10 mouse cellular contexts compared by ENCODE assay signal in the genomic region with DNA sequence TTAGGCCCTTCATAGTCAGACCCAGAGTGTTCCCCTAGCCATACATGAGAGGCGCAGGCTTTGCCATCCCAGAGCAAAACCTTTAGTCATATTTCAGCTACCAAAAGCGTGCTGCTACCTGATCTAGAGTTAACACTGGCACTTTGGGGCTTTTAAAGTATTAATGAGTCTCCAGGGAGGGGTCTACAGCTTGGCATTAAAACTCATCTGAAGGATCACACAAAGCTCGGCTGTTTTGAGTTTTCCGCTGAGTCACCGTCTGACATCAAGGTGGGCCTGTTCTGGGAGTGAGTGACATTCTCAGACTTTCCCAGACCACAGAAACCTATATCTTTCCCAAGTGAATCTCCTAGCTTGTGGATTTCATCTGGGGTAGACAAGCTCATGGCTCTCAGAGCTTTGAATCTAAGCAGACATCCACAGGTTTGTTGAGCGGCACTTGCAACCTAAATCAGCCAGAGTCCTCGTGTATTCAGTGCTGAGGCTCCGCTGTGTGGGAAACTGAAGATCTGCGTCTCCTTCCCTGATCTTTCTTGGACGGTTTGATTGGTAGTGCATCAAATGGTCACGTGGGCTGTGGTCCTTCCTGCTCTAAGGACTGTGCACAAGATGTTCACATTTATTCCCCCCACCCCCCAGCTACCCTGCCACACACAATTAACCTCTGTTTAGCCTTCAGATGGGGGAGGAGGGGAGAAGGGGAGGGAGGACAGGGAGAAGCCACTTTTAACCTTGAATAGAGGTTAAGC. TPM values are rescaled to one million over a fixed set of nuclear protein-coding genes. Genes with fewer than 3 reads are reported as not detected.
DNase-seq lines count a peak whose midpoint lies in the region; ATAC-seq and TF ChIP-seq lines count a peak whose summit lies in the region.
"Had no signal": no experiment of that assay in that cellular context is flagged by ENCODE, and none has a peak within 500 bp of the region (broad histone marks: within the 10 kb centered on the region; RNA-seq: fewer than 3 reads in every experiment).

No protein-coding gene starts in this region.

- H3K4me1 ChIP-seq in forebrain, embryonic 13.5 days = peaks cover 67% of the 10 kb centered on the region
- H3K4me1 ChIP-seq in limb, embryonic 14.5 days (ENCODE audit: control insufficient read depth, insufficient read depth, low read length) = peaks cover 52% of the 10 kb centered on the region

- WGBS in forebrain, embryonic 13.5 days = 49% methylated on average over 11 of the region's 11 CpGs
- WGBS in limb, embryonic 14.5 days = 34% methylated on average over 11 of the region's 11 CpGs

- H3K27me3 ChIP-seq in C2C12 (ENCODE audit: control insufficient read depth, insufficient read depth, insufficient read length) = no peaks in the 10 kb centered on the region
- 0 out of 2 replicates have a peak, but pooled peaks cover 8% of the 10 kb centered on the region for H3K27me3 ChIP-seq in forebrain, embryonic 13.5 days
- no peaks in the 10 kb centered on the region for H3K27me3 ChIP-seq in limb, embryonic 14.5 days (ENCODE audit: control insufficient read depth, insufficient read depth, low read length)

- intact Hi-C loops in gastrocnemius, adult 2 months (cut with DNase I) = no loop called here

- H3ac ChIP-seq in C2C12 (ENCODE audit: control insufficient read depth, insufficient read length, low read depth) = no peak overlapping the region

- no peaks in the 10 kb centered on the region for H3K79me2 ChIP-seq in C2C12 (ENCODE audit: control insufficient read depth, insufficient read depth)

- ATAC-seq in forebrain, embryonic 13.5 days = peak; percentile 25
- ATAC-seq in limb, embryonic 14.5 days (ENCODE audit: low FRiP score, low read depth) = peak; percentile 20; the same call in 1 of the 2 replicates
- ATAC-seq: CD4-positive, CD25-positive, alpha-beta regulatory T cell, adult 4 months had no signal

- no peaks in the 10 kb centered on the region for H3K9me3 ChIP-seq in forebrain, embryonic 13.5 days (replicated peaks)
- no peaks in the 10 kb centered on the region for H3K9me3 ChIP-seq in limb, embryonic 14.5 days (ENCODE audit: control insufficient read depth, low read length)

- DNase-seq in gastrocnemius, adult 2 months = no peak
- no peak for DNase-seq in gastrocnemius, postnatal 10 days
- DNase-seq in limb, embryonic 14.5 days (ENCODE audit: low spot score) = peak; percentile 46
- no peak for DNase-seq in spleen, postnatal 14 days (ENCODE audit: low spot score in 2 of 2)
- no peak for DNase-seq in adrenal gland, postnatal 36 days
- no peak for DNase-seq in cerebellum, postnatal 4 days (ENCODE audit: low spot score in 2 of 2)

- H3K9ac ChIP-seq in forebrain, embryonic 13.5 days = peak overlapping the region; percentile 40
- 0 out of 2 replicates have a peak overlapping the region, but pooled peaks have one; percentile 3 for H3K9ac ChIP-seq in limb, embryonic 14.5 days (ENCODE audit: low read depth, low read length, severe bottlenecking)

- peak overlapping the region; percentile 92 for H3K27ac ChIP-seq in gastrocnemius, adult 2 months
- H3K27ac ChIP-seq in forebrain, embryonic 13.5 days = peak overlapping the region; percentile 64
- peak overlapping the region; percentile 43; the same call in 1 of the 2 replicates for H3K27ac ChIP-seq in limb, embryonic 14.5 days (replicated peaks; ENCODE audit: low read depth, low read length)

- no peak for TF ChIP-seq CTCF in gastrocnemius, adult 2 months (IDR thresholded peaks at IDR 0.05)
- TF ChIP-seq CTCF in C2C12 (IDR thresholded peaks at IDR 0.05; ENCODE audit: control insufficient read depth, insufficient read depth, insufficient read length) = no peak

- H3K79me3 ChIP-seq in C2C12 (ENCODE audit: low read depth) = no peaks in the 10 kb centered on the region

- peak overlapping the region; percentile 77 for H3K4me3 ChIP-seq in gastrocnemius, adult 2 months
- H3K4me3 ChIP-seq in C2C12 (ENCODE audit: insufficient read depth, poor library complexity, severe bottlenecking) = no peak overlapping the region
- H3K4me3 ChIP-seq in forebrain, embryonic 13.5 days = peak overlapping the region; percentile 23
- peak overlapping the region; percentile 19 for H3K4me3 ChIP-seq in limb, embryonic 14.5 days (replicated peaks; ENCODE audit: low read length)
- H3K4me3 ChIP-seq: myocyte had no signal

- TF ChIP-seq POLR2A in limb, embryonic 14.5 days (IDR thresholded peaks at IDR 0.05; ENCODE audit: borderline replicate concordance, extremely low read depth, insufficient read depth, insufficient read length) = no peak

- no peaks in the 10 kb centered on the region for H3K36me3 ChIP-seq in C2C12 (ENCODE audit: control insufficient read depth, insufficient read depth)
- H3K36me3 ChIP-seq in forebrain, embryonic 13.5 days (ENCODE audit: poor library complexity, severe bottlenecking) = no peaks in the 10 kb centered on the region
- H3K36me3 ChIP-seq in limb, embryonic 14.5 days (ENCODE audit: control insufficient read depth, insufficient read depth, low read length) = no peaks in the 10 kb centered on the region

- H3K4me2 ChIP-seq in forebrain, embryonic 13.5 days = peak overlapping the region; percentile 53
- H3K4me2 ChIP-seq in limb, embryonic 14.5 days (replicated peaks; ENCODE audit: low read depth, low read length, severe bottlenecking) = peak overlapping the region; percentile 36

TF ChIP-seq in C2C12, 6 proteins besides CTCF, POLR2A, EP300 and RAD21:
- TF ChIP-seq USF1 (IDR thresholded peaks at IDR 0.05; ENCODE audit: low read depth) (peak; percentile 13), MAX (IDR thresholded peaks at IDR 0.05) (no peak)

RNA-seq across cellular contexts. Expression of a gene that starts 5.2 kb away (rescaled TPM):
- 100 to 1,000 TPM in 1 of 2 experiments, 10 to 100 TPM in 1; 83.5 to 151 TPM for total RNA-seq in gastrocnemius, adult 2 months (2021)
- total RNA-seq in gastrocnemius, postnatal 10 days (2021) = 100 to 1,000 TPM; 231 to 240 TPM
- polyA plus RNA-seq in C2C12 (2012; fragmentation: generic; extraction: Trizol) = not detected
- 34.7 and 41.3 TPM in 2 replicates for polyA plus RNA-seq in forebrain, embryonic 13.5 days (2015; fragmentation: Nextera tagmentation; extraction: Ambion mirVana)
- polyA plus RNA-seq in limb, embryonic 14.5 days (2012; rRNA removed) = 47.7 and 68.4 TPM in 2 replicates
- polyA plus RNA-seq in limb, embryonic 14.5 days (2014; fragmentation: Nextera tagmentation; extraction: Ambion mirVana) = 63.9 and 67.8 TPM in 2 replicates
- total RNA-seq in adrenal gland, postnatal 36 days (2021) = 10 to 100 TPM; 24.9 to 34.7 TPM
- polyA plus RNA-seq: CD4-positive, CD25-positive, alpha-beta regulatory T cell, adult 4 months had no signal

RNA-seq across cellular contexts. Expression of a gene that starts 30.9 kb away (rescaled TPM):
- not detected for total RNA-seq in gastrocnemius, adult 2 months (2021)
- not detected for total RNA-seq in gastrocnemius, postnatal 10 days (2021)
- not detected for polyA plus RNA-seq in C2C12 (2012; fragmentation: generic; extraction: Trizol)
- polyA plus RNA-seq in forebrain, embryonic 13.5 days (2015; fragmentation: Nextera tagmentation; extraction: Ambion mirVana) = not detected in 2 replicates
- polyA plus RNA-seq in limb, embryonic 14.5 days (2012; rRNA removed) = not detected in 2 replicates
- polyA plus RNA-seq in limb, embryonic 14.5 days (2014; fragmentation: Nextera tagmentation; extraction: Ambion mirVana) = not detected in 2 replicates
- total RNA-seq in adrenal gland, postnatal 36 days (2021) = not detected
- polyA plus RNA-seq: CD4-positive, CD25-positive, alpha-beta regulatory T cell, adult 4 months; myocyte had no signal
